Mouse (Mus musculus): ENCODE measurements around the gene Cltrn. TPM values are rescaled to one million over a fixed set of nuclear protein-coding genes. Genes with fewer than 3 reads are reported as not detected.
A peak's percentile ranks its signal among the peaks of the same experiment; 100 is the strongest.

The Cltrn gene
- polyA plus RNA-seq, 1 experiment, result not detected

DNA sequence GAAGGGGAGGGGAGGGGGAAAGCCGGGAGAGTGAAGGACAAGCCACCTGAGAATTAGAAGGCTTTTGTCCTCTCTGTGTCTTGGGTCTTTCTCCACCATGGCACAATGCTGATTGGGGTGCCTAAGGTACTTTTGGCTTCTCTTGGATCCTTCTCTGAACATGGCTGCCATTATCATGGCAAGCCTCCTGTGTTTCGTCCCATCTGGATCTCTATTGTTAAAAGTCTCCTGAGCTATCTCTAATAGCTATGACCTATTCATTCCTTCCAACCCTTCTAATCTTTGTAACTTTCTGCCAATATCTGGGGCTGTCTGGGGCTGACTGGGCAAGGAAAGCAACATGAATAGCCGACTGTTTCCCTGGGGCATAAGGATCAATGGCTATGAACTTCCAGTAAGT is 30.1 kb upstream of the Cltrn start:
- Histone ChIP-seq H3K79me3 (ENCODE audit: low read depth) (no peaks in the 10 kb centered on the region), H3K4me3 (ENCODE audit: insufficient read depth, poor library complexity, severe bottlenecking) (no peak overlapping the region), H3ac (ENCODE audit: control insufficient read depth, insufficient read length, low read depth) (no peak overlapping the region), H3K27me3 (ENCODE audit: control insufficient read depth, insufficient read depth, insufficient read length) (no peaks in the 10 kb centered on the region), H3K79me2 (ENCODE audit: control insufficient read depth, insufficient read depth) (no peaks in the 10 kb centered on the region), H3K36me3 (ENCODE audit: control insufficient read depth, insufficient read depth) (no peaks in the 10 kb centered on the region)
- no peak for TF ChIP-seq MYOD1 (IDR thresholded peaks at IDR 0.05; ENCODE audit: control insufficient read depth, insufficient read length, low read depth)

- Histone ChIP-seq H3K79me3 (ENCODE audit: low read depth) (no peaks in the 10 kb centered on the region), H3K27me3 (ENCODE audit: control insufficient read depth, insufficient read depth, insufficient read length) (no peaks in the 10 kb centered on the region), H3ac (ENCODE audit: control insufficient read depth, insufficient read length, low read depth) (no peak overlapping the region), H3K36me3 (ENCODE audit: control insufficient read depth, insufficient read depth) (no peaks in the 10 kb centered on the region), H3K79me2 (ENCODE audit: control insufficient read depth, insufficient read depth) (no peaks in the 10 kb centered on the region), H3K4me3 (ENCODE audit: insufficient read depth, poor library complexity, severe bottlenecking) (no peak overlapping the region)
- no peak for TF ChIP-seq FOSL1 (IDR thresholded peaks at IDR 0.05; ENCODE audit: insufficient read depth, low read length, poor library complexity, severe bottlenecking)
- TF ChIP-seq MAX (IDR thresholded peaks at IDR 0.05), result no peak
- no peak for TF ChIP-seq MYOG (IDR thresholded peaks at IDR 0.05; ENCODE audit: control insufficient read depth, extremely low read depth, insufficient read length)
- TF ChIP-seq CTCF (IDR thresholded peaks at IDR 0.05; ENCODE audit: control insufficient read depth, insufficient read depth, insufficient read length), result no peak
- no peak for TF ChIP-seq USF1 (IDR thresholded peaks at IDR 0.05; ENCODE audit: low read depth)
- TF ChIP-seq MYOD1 (IDR thresholded peaks at IDR 0.05; ENCODE audit: control insufficient read depth, insufficient read length, low read depth), result no peak
- no peak for TF ChIP-seq CEBPB (IDR thresholded peaks at IDR 0.05; ENCODE audit: low read depth)
These were observed 29.6 kb upstream of the Cltrn start for GRCm38 (mm10) chrX:164059070-164059469.

DNA sequence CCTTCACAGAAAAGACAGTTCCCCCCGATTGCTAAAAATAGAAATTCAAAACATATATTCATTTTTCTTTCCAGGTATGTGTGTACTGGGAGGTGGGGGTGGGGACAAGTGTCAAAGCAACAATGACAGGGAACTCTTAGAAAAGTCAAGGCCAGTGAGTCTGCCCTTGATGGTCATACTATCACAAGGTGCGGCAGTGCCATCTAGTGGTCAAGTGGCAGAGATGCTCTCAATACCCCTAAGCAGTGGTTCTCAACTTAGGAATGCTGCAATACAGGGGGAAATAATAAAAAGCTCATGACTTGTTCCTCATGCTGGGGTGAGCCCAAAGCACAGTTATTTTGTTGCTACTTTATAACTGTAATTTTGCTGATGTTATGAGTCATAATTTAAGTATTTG is 22.4 kb upstream of the Cltrn start:
- TF ChIP-seq MYOG (IDR thresholded peaks at IDR 0.05; ENCODE audit: control insufficient read depth, extremely low read depth, insufficient read length), result no peak
- no peak for TF ChIP-seq MYOD1 (IDR thresholded peaks at IDR 0.05; ENCODE audit: control insufficient read depth, insufficient read length, low read depth)
- TF ChIP-seq CTCF (IDR thresholded peaks at IDR 0.05; ENCODE audit: control insufficient read depth, insufficient read depth, insufficient read length), result peak; percentile 23
- no peak for TF ChIP-seq CEBPB (IDR thresholded peaks at IDR 0.05; ENCODE audit: low read depth)
- no peak for TF ChIP-seq MAX (IDR thresholded peaks at IDR 0.05)
- Histone ChIP-seq H3K36me3 (ENCODE audit: control insufficient read depth, insufficient read depth) (peaks cover 4% of the 10 kb centered on the region), H3K27me3 (ENCODE audit: control insufficient read depth, insufficient read depth, insufficient read length) (no peaks in the 10 kb centered on the region), H3ac (ENCODE audit: control insufficient read depth, insufficient read length, low read depth) (no peak overlapping the region), H3K4me3 (ENCODE audit: insufficient read depth, poor library complexity, severe bottlenecking) (no peak overlapping the region), H3K79me2 (ENCODE audit: control insufficient read depth, insufficient read depth) (no peaks in the 10 kb centered on the region), H3K79me3 (ENCODE audit: low read depth) (no peaks in the 10 kb centered on the region)

DNA sequence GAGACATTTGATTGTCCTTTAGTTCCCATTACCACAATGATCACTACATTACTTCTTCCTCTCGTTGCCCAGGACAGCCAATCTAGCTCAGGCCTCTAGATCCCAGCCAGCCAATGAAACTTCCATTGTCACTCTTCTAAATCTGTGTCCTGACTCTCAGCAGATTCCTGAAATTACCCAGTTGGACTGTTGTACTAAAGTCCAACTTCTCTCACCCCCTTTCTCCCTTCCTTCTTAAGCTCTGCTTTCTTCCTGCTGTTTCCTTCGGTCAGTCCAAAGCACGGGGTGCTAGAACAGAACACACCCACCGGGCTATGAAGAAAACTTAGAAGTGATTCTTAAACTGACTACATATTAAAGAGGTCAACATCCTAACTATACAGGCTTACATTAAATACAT is 19.7 kb upstream of the Cltrn start:
- Histone ChIP-seq H3K36me3 (ENCODE audit: control insufficient read depth, insufficient read depth) (peaks cover 14% of the 10 kb centered on the region), H3ac (ENCODE audit: control insufficient read depth, insufficient read length, low read depth) (no peak overlapping the region), H3K4me3 (ENCODE audit: insufficient read depth, poor library complexity, severe bottlenecking) (no peak overlapping the region), H3K79me3 (ENCODE audit: low read depth) (peaks cover 10% of the 10 kb centered on the region), H3K79me2 (ENCODE audit: control insufficient read depth, insufficient read depth) (peaks cover 16% of the 10 kb centered on the region), H3K27me3 (ENCODE audit: control insufficient read depth, insufficient read depth, insufficient read length) (no peaks in the 10 kb centered on the region)
- no peak for TF ChIP-seq MYOD1 (IDR thresholded peaks at IDR 0.05; ENCODE audit: control insufficient read depth, insufficient read length, low read depth)
- TF ChIP-seq CTCF (IDR thresholded peaks at IDR 0.05; ENCODE audit: control insufficient read depth, insufficient read depth, insufficient read length), result no peak
- no peak for TF ChIP-seq MYOG (IDR thresholded peaks at IDR 0.05; ENCODE audit: control insufficient read depth, extremely low read depth, insufficient read length)
- TF ChIP-seq FOSL1 (IDR thresholded peaks at IDR 0.05; ENCODE audit: insufficient read depth, low read length, poor library complexity, severe bottlenecking), result no peak
- no peak for TF ChIP-seq USF1 (IDR thresholded peaks at IDR 0.05; ENCODE audit: low read depth)
- no peak for TF ChIP-seq CEBPB (IDR thresholded peaks at IDR 0.05; ENCODE audit: low read depth)
- TF ChIP-seq MAX (IDR thresholded peaks at IDR 0.05), result no peak

DNA sequence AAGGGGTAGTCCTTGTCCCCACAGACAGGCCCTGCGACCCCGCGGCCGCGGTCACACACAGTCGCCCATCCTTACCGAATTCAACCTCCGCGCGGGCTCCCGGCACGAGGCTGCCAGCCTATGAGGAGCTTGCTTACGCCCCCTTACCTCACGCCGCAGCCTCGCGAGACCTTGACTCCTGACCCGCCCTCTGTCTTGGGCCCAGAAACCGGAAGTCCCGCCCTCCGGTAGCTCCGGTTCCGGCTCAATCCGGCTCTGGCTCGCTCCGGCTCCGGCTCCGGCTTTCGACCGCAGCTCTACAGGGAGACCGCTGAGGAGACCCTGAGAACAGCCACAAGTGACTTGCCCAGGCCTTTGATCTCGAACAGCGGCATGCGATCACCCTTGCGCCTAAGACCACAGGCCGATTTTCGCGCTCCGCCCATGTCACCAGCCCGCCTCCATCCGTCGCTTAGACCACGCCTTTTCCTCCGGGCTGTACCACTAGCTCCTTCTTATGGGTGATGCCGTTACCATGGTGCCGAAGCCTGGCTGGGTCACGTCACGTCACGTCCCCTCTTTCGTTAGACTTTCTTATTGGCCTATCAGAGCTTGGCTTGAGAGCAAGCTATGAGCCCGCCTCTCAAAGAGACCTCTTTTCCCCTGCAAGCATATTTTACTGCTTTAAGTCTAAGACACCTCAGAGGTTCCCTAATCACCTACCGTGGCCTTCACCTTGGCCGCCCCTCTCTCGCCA is 12.4 kb upstream of the Cltrn start, which contains the start of gene Siah1b:
Gene Siah1b, minus strand, starts transcription at position 454 of the 736 bp plus-strand sequence.
- H3K4me3 ChIP-seq (ENCODE audit: insufficient read depth, poor library complexity, severe bottlenecking), result peak within 1 kb of the TSS; percentile 57
- no peaks in the 10 kb centered on the region for H3K27me3 ChIP-seq (ENCODE audit: control insufficient read depth, insufficient read depth, insufficient read length)
- TF ChIP-seq MAX (IDR thresholded peaks at IDR 0.05), result peak; percentile 57
- TF ChIP-seq FOSL1 (IDR thresholded peaks at IDR 0.05; ENCODE audit: insufficient read depth, low read length, poor library complexity, severe bottlenecking), result no peak
- peaks cover 12% of the 10 kb centered on the region for H3K36me3 ChIP-seq (ENCODE audit: control insufficient read depth, insufficient read depth)
- peaks cover 24% of the 10 kb centered on the region for H3K79me3 ChIP-seq (ENCODE audit: low read depth)
- H3K79me2 ChIP-seq (ENCODE audit: control insufficient read depth, insufficient read depth), result peaks cover 37% of the 10 kb centered on the region
- H3ac ChIP-seq (ENCODE audit: control insufficient read depth, insufficient read length, low read depth), result peak within 1 kb of the TSS; percentile 91

GRCm38 (mm10) chrX:164082030-164082429 is 6.6 kb upstream of the Cltrn start:
- Histone ChIP-seq H3K36me3 (ENCODE audit: control insufficient read depth, insufficient read depth) (no peaks in the 10 kb centered on the region), H3K79me3 (ENCODE audit: low read depth) (no peaks in the 10 kb centered on the region), H3K4me3 (ENCODE audit: insufficient read depth, poor library complexity, severe bottlenecking) (no peak overlapping the region), H3K27me3 (ENCODE audit: control insufficient read depth, insufficient read depth, insufficient read length) (no peaks in the 10 kb centered on the region), H3K79me2 (ENCODE audit: control insufficient read depth, insufficient read depth) (no peaks in the 10 kb centered on the region), H3ac (ENCODE audit: control insufficient read depth, insufficient read length, low read depth) (no peak overlapping the region)
- TF ChIP-seq MYOG (IDR thresholded peaks at IDR 0.05; ENCODE audit: control insufficient read depth, extremely low read depth, insufficient read length) (no peak), MAX (IDR thresholded peaks at IDR 0.05) (no peak)

All from C2C12 (cell line).